Mouse (Mus musculus) embryonic fibroblast, embryonic 13.5 days (primary cell): ENCODE results near the gene Spint2.

Source experiments
- CTCF ChIP-seq: IDR thresholded peaks from 2 replicates; pipeline ENCODE4 v1.5.1; 2011; ENCODE audit warnings: mild to moderate bottlenecking, control low read depth, low read length, moderate library complexity, borderline replicate concordance; ENCODE audit not compliant: insufficient read depth
- POLR2A ChIP-seq: IDR thresholded peaks from 2 replicates; pipeline ENCODE4 v1.6.1; 2011; ENCODE audit warnings: low read depth, mild to moderate bottlenecking, control low read depth, low read length, moderate library complexity

DNA sequence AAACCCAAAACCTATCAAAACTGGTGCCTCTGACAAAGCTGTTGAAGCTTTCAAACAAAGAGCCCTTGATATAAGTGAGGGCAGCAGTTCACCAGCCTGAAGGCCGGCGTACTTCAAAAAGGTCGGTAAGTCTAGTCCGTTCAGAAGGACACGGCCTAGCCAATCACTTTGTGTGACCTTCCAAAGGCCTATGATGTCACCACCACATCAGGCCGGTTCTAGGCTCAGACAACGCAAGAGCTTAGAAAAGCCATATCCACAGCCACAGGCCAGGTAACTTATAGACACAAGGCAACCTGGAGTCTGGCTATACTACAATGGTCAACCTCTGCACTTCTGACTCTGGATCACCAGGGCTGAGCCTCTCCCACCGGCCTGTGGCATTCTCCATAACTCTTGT lies 1.8 kb downstream of the Spint2 start:
- TF ChIP-seq CTCF (no peak), POLR2A (no peak)
